Mouse (Mus musculus) limb, embryonic 15.5 days (tissue): ENCODE results near the gene Gja10. TPM values are rescaled to one million over a fixed set of nuclear protein-coding genes. Genes with fewer than 3 reads are reported as not detected.

Experiments used
- ATAC-seq: fragments of 200-750 bp; cut with Nextera tagmentation; 2 replicates; pipeline ENCODE4 v1.8.0; 2017; ENCODE audit warnings: low read depth, moderate TSS enrichment; ENCODE audit not compliant: insufficient number of reproducible peaks, low FRiP score, low TSS enrichment
- H3K27ac ChIP-seq: fragments of 300-500 bp; sonication (generic); 2 replicates; pipeline ENCODE4 v1.5.1; 2015; ENCODE audit warnings: moderate library complexity, mild to moderate bottlenecking, inconsistent platforms
- H3K27me3 ChIP-seq: fragments of 300-500 bp; sonication (generic); 2 replicates; pipeline ENCODE4 v1.6.1; 2015; ENCODE audit warnings: inconsistent platforms
- H3K36me3 ChIP-seq: fragments of 300-500 bp; sonication (generic); 2 replicates; pipeline ENCODE4 v1.6.1; 2015; ENCODE audit warnings: inconsistent platforms
- H3K4me1 ChIP-seq: fragments of 300-500 bp; sonication (generic); 2 replicates; pipeline ENCODE4 v1.6.1; 2015; ENCODE audit warnings: inconsistent platforms
- H3K4me2 ChIP-seq: fragments of 300-500 bp; sonication (generic); 2 replicates; pipeline ENCODE4 v1.6.1; 2015; ENCODE audit warnings: mild to moderate bottlenecking, inconsistent platforms
- H3K4me3 ChIP-seq: fragments of 300-500 bp; sonication (generic); 2 replicates; pipeline ENCODE4 v1.5.1; 2015; ENCODE audit warnings: mild to moderate bottlenecking, inconsistent platforms
- H3K9ac ChIP-seq: fragments of 300-500 bp; sonication (generic); 2 replicates; pipeline ENCODE4 v1.6.1; 2015; ENCODE audit warnings: inconsistent platforms
- H3K9me3 ChIP-seq: fragments of 300-500 bp; sonication (generic); 2 replicates; pipeline ENCODE4 v1.6.1; 2016; ENCODE audit warnings: inconsistent platforms
- WGBS: fragments of 180-500 bp; shearing (Covaris S2); methylation state at CpG from one replicate; pipeline ENCODE4 v1.1.7; 2015; 5-methylcytosine and 5-hydroxymethylcytosine counted together
- polyA plus RNA-seq: library from polyadenylated mRNA; unstranded; fragments of >200 nt; fragmentation: Nextera tagmentation; extraction: Ambion mirVana; gene quantifications from 2 replicates; pipeline ENCODE4 v1.2.1, GENCODE M21; 2015

The Gja10 gene
- polyA plus RNA-seq, 1 experiment from 2014 or later: not detected

DNA sequence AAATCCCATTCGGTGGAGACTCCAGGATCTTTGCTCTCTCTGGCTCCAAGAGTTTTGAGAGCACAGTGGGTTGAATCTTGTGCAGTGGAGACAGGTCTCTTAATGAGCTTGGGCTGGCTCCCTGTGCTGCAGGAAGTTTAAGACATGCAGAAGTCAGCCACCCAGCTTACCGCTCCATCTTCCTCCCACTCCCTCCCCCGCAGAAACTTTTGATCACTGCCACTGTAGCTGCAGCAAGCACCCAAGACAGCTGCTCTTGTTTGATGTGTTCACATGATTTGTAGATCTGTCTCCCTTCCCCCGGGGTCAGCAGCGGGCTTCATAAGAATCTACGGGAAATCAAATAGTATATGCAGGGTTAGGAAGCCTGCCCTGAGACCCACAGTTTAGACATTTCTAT is 42.3 kb downstream of the Gja10 start:
- Histone ChIP-seq H3K9ac (no peak overlapping the region), H3K4me1 (no peaks in the 10 kb centered on the region), H3K27ac (no peak overlapping the region), H3K36me3 (peaks cover 20% of the 10 kb centered on the region), H3K9me3 (no peaks in the 10 kb centered on the region), H3K4me2 (no peak overlapping the region), H3K27me3 (no peaks in the 10 kb centered on the region), H3K4me3 (no peak overlapping the region)
- ATAC-seq: no peak
- 17% methylated on average over 6 of the region's 6 CpGs for WGBS

DNA sequence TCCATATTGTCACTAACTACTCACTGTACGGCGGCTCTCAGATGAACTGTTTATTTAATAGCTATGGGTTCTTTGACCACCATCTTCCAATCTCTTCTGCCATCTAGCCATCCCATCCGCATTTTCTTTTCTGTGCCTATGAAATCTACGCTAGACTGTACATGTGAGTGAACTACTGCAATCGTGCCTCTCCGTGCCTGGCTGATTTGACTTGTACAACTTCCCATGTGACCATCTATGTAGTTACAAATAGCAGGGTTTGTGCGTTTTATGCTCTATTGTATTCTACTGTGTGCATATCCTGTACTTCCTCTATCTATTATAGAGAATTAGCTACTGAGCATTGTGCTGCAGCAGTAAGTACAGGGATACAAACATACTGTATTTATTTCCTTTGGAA is 47.1 kb downstream of the Gja10 start:
- H3K4me3 ChIP-seq: no peak overlapping the region
- 91% methylated on average over 7 of the region's 7 CpGs for WGBS
- H3K4me1 ChIP-seq: no peaks in the 10 kb centered on the region
- H3K4me2 ChIP-seq: no peak overlapping the region
- no peak for ATAC-seq
- no peak overlapping the region for H3K9ac ChIP-seq
- no peak overlapping the region for H3K27ac ChIP-seq
- H3K36me3 ChIP-seq: no peaks in the 10 kb centered on the region
- H3K27me3 ChIP-seq: no peaks in the 10 kb centered on the region
- H3K9me3 ChIP-seq: no peaks in the 10 kb centered on the region

DNA sequence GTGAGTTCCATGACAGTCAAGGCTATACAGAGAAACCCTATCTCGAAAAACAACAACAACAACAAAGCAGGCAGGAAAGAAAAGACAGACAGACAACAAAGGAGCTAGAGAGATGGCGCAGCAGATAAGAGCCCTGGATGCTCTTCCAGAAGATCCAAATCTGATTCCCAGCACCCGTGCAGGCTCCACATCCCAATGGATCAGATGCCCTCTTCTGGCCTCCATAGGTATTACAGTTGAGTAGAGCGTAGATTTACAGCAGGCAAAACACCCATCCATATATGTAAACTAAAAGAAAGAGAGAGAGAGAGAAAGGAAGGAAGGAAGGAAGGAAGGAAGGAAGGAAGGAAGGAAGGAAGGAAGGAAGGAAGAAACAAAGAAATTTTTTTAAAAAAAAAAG is 51.2 kb downstream of the Gja10 start:
- no peak for ATAC-seq
- no peaks in the 10 kb centered on the region for H3K27me3 ChIP-seq
- 42% methylated on average over 4 of the region's 4 CpGs for WGBS
- no peak overlapping the region for H3K4me2 ChIP-seq
- H3K27ac ChIP-seq: no peak overlapping the region
- H3K36me3 ChIP-seq: no peaks in the 10 kb centered on the region
- H3K9ac ChIP-seq: no peak overlapping the region
- no peaks in the 10 kb centered on the region for H3K9me3 ChIP-seq
- no peak overlapping the region for H3K4me3 ChIP-seq
- no peaks in the 10 kb centered on the region for H3K4me1 ChIP-seq

DNA sequence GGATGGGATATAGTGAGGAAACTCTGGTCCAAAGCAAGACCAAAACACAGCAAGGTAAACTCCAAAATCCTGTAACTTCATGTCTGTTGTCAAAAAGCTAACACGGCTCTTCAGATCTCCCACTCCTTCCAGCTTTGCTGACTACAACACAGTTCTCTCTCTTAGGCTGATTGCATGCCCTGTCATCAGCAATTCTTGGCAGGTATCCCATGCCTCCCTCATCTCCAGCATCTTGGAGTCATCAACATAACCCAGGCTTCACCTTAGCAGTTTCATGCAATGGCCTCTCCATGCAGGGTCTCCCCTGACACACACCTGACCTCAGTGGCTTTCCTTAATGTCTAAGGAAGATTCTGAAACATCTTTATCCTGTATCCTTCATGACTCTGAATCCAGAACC is 53.4 kb downstream of the Gja10 start:
- Histone ChIP-seq H3K27ac (no peak overlapping the region), H3K9ac (no peak overlapping the region), H3K36me3 (no peaks in the 10 kb centered on the region), H3K27me3 (no peaks in the 10 kb centered on the region), H3K9me3 (no peaks in the 10 kb centered on the region), H3K4me2 (no peak overlapping the region), H3K4me3 (no peak overlapping the region), H3K4me1 (no peaks in the 10 kb centered on the region)
- 81% methylated on average over 1 of the region's 1 CpGs for WGBS
- ATAC-seq: no peak

Other genes with a start within 250 kb of the Gja10 start
- 55.4 and 59.6 TPM in 2 replicates for gene Casp8ap2, start 12.7 kb upstream of the Gja10 start, polyA plus RNA-seq
- gene Mdn1, start 54.4 kb upstream of the Gja10 start, polyA plus RNA-seq: 7.2 and 12.0 TPM in 2 replicates
- gene Lyrm2, start 197.5 kb upstream of the Gja10 start, polyA plus RNA-seq: 85.4 and 97.6 TPM in 2 replicates